Mouse (Mus musculus) embryonic fibroblast, embryonic 13.5 days (primary cell): ENCODE results near the gene Slc25a44.

Experiments
- CTCF ChIP-seq: IDR thresholded peaks from 2 replicates; pipeline ENCODE4 v1.5.1; 2011; ENCODE audit warnings: mild to moderate bottlenecking, control low read depth, low read length, moderate library complexity, borderline replicate concordance; ENCODE audit not compliant: insufficient read depth
- POLR2A ChIP-seq: IDR thresholded peaks from 2 replicates; pipeline ENCODE4 v1.6.1; 2011; ENCODE audit warnings: low read depth, mild to moderate bottlenecking, control low read depth, low read length, moderate library complexity

GRCm38 (mm10) chr3:88436395-88437201 lies 11.7 kb upstream of the Slc25a44 start:
- TF ChIP-seq CTCF (peak; percentile 57; the same call in 1 of the 2 replicates), POLR2A (no peak; the same call in 1 of the 2 replicates)
